Mouse (Mus musculus): ENCODE results near the gene Ptprq.

DNA sequence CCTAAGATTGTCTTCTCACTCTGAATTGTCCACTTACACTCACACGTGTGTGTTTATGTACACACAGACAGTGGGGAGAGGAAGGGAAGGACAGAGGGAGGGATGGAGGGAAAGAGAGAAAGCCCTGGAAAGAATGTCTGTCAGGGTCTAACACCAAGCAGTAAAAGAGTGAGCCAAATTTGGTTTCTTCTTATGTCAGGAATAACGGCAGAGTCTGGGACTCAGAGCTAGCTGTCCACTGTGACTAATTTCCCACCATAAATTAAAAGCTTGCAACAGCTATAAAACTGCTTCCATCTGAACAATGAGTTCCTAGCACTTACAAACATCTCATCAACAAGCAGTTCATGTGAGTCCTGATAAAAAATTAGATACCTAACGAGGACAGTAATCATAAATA, 91.7 kb downstream of the Ptprq start:
- no peak for TF ChIP-seq CTCF (IDR thresholded peaks at IDR 0.05; ENCODE audit: low read depth, low read length)
- no peak for TF ChIP-seq POLR2A (IDR thresholded peaks at IDR 0.05; ENCODE audit: borderline replicate concordance, low read depth, low read length)

Data from bone marrow macrophage, adult 2 months (primary cell).